Mouse (Mus musculus) B cell, adult 67 days (primary cell): Measurements from ENCODE around the gene Blvra. TPM values are rescaled to one million over a fixed set of nuclear protein-coding genes. Genes with fewer than 3 reads are reported as not detected.

Experiments
- total RNA-seq, 2 experiments: library from RNA; stranded (reverse); gene quantifications; 4 replicates each; pipeline ENCODE4 v1.2.4; 2023

Blvra gene
- total RNA-seq: 10 to 100 TPM; 13.6 to 17.7 TPM

GRCm38 (mm10) chr2:127070435-127070841 lies at the start of gene Blvra:
Gene Blvra, plus strand, starts transcription at chr2:127070665.

GRCm38 (mm10) chr2:127133621-127134461 lies 63.4 kb downstream of the Blvra start, which contains the start of gene Ncaph:
Gene Ncaph, minus strand, starts transcription at chr2:127133954.

GRCm38 (mm10) chr2:127143158-127144063 lies 72.9 kb downstream of the Blvra start, which contains the start of gene Itpripl1:
Gene Itpripl1, minus strand, starts transcription at chr2:127143442.

Other genes with a start within 250 kb of the Blvra start
- 10 to 100 TPM; 71.9 to 81.0 TPM for gene Trpm7, start 194.4 kb upstream of the Blvra start, total RNA-seq
- gene Sppl2a, start 137.4 kb upstream of the Blvra start, total RNA-seq: 10 to 100 TPM; 55.2 to 60.2 TPM
- gene Ap4e1, start 61.9 kb upstream of the Blvra start, total RNA-seq: 10 to 100 TPM; 24.1 to 30.2 TPM
- gene Ncaph, start 63.3 kb downstream of the Blvra start, total RNA-seq: 1 to 10 TPM; 7.0 to 8.8 TPM
- 10 to 100 TPM; 17.2 to 18.1 TPM for gene Itpripl1, start 72.8 kb downstream of the Blvra start, total RNA-seq
- gene 1810024B03Rik, start 137.6 kb downstream of the Blvra start, total RNA-seq: 1 to 10 TPM; 2.6 to 5.0 TPM
- gene Snrnp200, start 137.7 kb downstream of the Blvra start, total RNA-seq: 100 to 1,000 TPM; 169 to 187 TPM
- gene Ciao1, start 177.2 kb downstream of the Blvra start, total RNA-seq: 10 to 100 TPM; 35.7 to 38.7 TPM
- gene Tmem127, start 177.2 kb downstream of the Blvra start, total RNA-seq: 10 to 100 TPM; 47.7 to 52.5 TPM
- gene Stard7, start 199.6 kb downstream of the Blvra start, total RNA-seq: 100 to 1,000 TPM in 1 of 2 experiments, 10 to 100 TPM in 1; 99.1 to 102 TPM